Mouse (Mus musculus) kidney, adult 2 months (tissue): ENCODE results near the gene Dffa.

ENCODE experiments used
- CTCF ChIP-seq: fragments of 200-500 bp; conservative IDR thresholded peaks from 2 replicates; pipeline ENCODE4 v1.5.1; 2011; ENCODE audit warnings: low read depth, mild to moderate bottlenecking, control low read depth, low read length, moderate library complexity, mixed read lengths; ENCODE audit not compliant: insufficient read depth, insufficient read length
- POLR2A ChIP-seq: fragments of 200-500 bp; IDR thresholded peaks from one replicate; pipeline ENCODE4 v1.6.1; 2011; ENCODE audit warnings: low read depth, low read length, control low read depth

DNA sequence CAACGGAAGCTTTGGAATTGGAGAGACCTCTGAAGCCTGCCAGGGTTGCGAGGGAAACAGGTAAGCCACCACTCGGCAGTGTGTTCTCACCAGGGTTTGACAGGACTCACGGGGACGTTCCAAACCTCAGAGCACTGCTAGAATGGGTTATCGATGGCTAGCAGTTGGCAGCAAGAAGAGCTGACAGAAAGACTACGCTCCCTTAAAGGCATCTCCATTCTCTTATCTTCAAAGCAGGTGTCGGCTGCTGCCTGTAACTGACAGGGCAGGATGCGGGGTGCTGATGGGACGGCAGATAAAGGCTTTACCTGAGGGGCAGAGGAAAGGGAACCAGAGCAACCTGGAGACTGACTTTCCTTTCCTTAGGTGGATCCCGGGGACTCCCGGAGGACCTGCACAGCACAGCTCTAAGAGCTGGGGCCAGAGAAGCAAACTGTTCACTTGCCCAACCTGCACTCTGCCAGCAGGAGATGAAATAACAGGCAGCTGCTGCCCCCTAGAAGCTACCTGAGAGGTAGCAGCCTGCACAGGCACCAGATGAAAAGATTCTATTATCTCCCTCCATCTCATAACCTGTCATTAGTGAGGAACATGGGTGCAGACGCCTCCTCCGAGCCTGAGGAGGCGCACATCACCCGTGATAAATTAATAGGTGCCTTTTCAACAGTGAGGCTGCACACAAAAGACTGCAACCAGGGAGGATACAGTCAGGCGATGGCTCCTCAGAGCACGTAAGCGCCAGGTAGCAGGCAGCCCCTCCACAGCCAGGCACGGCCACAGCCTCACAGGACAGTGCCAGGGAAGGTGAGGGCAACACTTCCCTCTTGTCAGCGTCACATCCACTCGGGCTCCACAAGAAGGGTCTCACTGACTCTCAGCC is 37.0 kb upstream of the Dffa start:
- peak; percentile 50; the same call in 1 of the 2 replicates for TF ChIP-seq CTCF
- TF ChIP-seq POLR2A: no peak
